Mouse (Mus musculus) liver, adult (tissue): ENCODE results near the gene H2-M5.

Experiments
- GATA4 ChIP-seq: IDR thresholded peaks from 2 replicates; pipeline ENCODE4 v1.6.1; 2014; ENCODE audit warnings: mild to moderate bottlenecking, low read length; ENCODE audit not compliant: insufficient replicate concordance

Gene H2-M5

DNA sequence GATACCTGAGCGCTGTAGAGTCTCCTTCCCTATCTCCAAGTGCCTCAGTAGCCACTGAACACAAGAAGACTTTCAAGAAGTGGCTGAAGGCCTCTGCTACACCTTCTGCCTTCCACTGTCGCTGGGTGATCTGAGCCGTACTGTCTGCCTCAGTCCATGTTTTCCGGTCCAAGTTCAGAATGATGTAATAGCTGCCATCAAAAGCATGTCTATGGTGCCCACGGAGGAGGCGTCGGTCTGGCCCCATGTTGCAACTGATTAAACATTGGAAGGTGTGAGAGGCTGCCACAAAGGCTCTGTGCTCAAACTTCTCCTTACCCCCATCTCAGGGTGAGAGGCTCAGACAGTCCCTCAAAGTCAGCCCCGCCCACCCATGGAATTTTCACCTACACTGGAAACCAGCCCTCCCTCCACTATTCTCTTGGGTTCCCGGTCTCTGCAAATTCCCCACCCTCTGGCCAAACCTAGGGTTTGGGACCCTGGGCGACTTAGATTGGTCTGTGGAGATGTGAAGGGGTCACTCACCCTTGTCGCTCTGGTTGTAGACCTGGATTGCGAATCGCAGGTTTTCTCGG lies 18.9 kb downstream of the H2-M5 start:
- TF ChIP-seq GATA4, result no peak

DNA sequence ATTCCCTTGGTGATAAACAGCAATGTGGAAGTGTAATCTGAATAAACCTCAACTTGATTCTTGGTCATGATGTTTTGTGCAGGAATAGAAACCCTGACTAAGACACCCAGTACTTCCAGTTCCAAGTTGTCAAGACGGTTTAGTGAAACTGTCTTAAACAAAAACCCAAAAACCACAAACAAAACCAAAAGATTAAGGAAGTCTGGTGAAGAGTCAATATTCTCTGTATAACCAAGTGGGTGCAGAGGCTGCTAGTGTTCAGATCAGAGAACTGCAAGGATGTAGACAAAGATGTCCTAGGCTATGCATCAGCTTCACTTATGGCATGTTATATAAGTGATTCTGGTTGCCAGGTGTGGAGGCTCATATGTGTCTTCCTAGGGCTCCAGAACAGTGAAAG lies 22.5 kb downstream of the H2-M5 start:
- no peak for TF ChIP-seq GATA4

DNA sequence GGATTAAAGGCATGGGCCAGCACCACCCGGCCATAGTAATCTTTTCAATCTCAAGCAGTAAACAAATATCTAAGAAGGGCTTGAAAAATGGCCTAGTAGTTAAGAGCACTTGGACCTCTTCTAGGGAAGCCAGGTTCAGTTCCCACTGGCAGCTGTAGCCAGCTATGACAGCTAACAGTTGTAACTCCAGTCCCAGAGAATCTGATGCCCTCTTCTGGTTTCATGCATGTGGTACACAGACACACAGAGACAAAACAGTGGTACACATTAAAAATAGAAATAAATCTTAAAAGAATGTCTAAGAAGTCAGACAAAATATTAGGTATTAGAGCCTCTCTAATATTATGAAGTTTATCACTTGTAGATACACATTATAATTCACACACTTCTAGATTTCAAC lies 28.2 kb downstream of the H2-M5 start:
- no peak for TF ChIP-seq GATA4

DNA sequence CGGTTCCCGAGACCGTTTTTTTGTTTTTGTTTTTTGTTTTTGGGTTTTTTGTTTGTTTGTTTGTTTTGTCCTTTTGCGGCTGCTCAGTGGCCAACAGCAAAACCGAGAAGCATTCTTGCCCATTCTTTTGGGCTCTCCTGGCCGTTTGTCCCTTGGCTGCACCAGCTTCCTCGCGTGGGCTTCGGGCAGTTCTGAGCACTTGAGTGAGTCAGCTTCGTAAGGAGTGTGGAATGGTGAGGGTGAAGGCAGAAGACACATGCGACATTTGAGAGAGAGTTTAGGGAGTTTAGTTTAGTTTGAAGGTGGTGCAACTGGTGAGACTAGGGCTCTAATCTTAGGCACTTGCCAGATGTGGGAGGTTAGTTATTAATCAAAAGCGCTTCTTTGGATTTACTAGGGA lies 30.5 kb downstream of the H2-M5 start:
- TF ChIP-seq GATA4, result no peak

DNA sequence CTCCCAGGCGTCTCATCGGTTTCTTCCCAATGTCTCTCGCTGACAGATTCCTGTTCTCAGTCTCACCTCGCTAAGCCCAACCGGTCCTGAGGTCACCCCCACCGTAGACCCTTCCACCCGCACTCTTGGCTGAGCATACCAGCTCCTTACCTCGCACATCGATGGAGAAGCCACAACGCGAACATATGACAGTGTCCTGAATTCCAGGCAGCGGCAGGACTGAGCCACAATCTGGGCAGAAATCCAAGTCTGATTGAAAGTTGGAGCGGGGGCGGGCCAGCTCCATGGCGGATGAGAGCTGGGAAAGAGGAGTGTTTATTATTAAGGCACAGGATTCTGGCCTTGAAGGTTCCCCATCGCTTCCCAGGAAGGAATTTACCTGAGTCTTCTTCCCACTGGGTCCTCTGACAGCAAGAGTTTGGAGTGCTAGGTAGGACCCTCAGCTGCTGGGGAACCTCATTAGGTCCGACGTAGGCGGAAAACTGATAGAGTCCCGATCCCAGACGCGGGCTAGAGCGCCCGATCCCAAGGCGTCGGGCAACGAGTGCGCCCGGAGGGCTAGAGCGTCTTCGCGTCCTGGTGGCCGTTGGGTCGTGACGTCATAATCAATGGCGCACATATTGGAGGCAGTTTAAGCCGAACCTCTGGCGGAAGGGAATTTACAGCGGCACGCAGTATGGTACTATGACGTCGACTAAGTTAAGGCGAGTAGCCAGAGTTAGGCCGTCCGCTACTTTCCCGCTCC lies 31.2 kb downstream of the H2-M5 start, which contains the start of the genes Znrd1 and Znrd1as:
Gene Znrd1 (minus strand): TSS at position 561 of the 745 bp plus-strand sequence.
Gene Znrd1as (plus strand): TSS at position 594 of the 745 bp plus-strand sequence.
- peak; percentile 71; the same call in 1 of the 2 replicates for TF ChIP-seq GATA4

DNA sequence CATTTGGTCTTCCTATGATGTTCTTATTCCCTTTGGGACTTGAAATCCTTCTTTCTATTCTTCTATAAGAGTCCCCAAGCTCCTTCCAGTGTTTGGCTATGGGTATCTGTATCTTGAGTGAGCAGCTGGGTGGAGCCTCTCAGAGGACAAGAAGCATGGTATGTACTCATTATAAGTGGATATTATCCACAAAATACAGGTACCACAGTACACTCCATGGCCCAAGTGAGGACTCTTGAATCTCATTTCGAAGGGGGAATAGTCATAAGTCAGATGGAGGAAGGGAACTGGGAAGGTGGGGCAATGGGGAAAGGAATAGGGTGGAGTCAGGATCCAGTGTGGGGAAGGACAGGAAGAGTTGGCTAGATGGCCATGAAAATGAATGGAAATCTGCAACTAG lies 36.3 kb downstream of the H2-M5 start:
- TF ChIP-seq GATA4, result no peak

DNA sequence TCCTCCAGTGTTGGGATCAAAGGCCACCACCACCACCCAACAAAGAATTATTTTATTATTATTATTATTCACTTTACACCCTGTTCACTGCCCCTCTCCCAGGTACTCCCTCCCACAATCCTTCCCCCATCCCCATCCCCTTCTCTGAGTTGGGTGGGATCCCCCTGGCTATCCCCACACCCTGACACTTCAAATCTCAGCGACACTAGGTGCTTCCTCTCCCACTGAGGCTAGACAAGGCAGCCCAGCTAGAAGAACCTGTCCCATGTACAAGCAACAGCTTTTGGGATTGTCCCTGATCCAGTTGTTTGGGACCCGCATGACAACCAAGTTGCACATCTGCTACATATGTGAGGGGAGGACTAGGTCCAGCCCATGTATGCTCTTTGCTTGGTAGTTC lies 36.7 kb downstream of the H2-M5 start:
- TF ChIP-seq GATA4, result no peak

DNA sequence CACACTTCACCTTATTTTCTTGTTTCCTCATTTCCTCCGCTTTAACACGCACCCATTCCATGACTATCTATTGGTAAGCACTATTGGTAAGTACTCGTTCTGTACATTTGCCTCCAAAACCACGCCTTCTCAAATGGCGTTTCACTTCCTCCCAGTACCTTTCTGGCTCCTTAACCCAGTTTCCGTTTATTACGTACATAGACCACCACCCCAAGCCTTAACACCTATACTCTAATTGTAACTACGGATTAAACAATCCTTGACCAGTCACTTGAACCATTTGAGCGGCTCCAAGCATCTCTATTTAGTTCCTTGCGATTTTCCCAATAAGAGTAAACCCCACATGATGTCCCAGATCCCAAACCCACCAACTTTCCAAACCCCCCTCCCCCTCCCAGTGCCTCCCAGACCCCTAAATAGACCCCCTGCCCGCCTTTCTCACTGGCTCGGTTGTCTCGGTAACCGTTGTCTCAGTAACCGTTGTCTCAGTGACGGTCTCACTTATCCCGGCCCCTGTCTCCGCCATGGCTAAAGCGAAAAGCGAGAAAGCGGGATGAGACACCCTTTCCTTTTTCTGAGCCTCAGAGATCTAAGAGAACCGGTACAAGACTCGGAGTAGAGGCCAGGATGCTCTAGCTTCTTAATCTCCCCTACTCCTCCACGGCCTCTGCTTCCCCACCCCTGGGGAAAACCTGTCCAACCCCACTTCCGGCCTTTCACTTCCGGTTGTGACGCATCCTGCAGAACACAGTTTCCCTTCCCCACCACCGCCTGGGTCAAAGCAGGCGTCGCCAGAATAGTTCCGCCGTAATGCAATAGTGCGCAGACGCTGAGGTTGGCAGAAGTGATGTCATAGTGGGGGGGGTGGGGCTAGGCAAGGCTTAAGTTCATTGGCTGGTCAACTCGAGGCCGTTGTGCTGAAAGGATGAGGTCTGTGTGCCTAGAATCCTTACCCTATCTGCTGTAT lies 38.1 kb downstream of the H2-M5 start, which contains the start of gene Ppp1r11:
Gene Ppp1r11 (minus strand): TSS at position 761 of the 967 bp plus-strand sequence.
- TF ChIP-seq GATA4, result no peak

DNA sequence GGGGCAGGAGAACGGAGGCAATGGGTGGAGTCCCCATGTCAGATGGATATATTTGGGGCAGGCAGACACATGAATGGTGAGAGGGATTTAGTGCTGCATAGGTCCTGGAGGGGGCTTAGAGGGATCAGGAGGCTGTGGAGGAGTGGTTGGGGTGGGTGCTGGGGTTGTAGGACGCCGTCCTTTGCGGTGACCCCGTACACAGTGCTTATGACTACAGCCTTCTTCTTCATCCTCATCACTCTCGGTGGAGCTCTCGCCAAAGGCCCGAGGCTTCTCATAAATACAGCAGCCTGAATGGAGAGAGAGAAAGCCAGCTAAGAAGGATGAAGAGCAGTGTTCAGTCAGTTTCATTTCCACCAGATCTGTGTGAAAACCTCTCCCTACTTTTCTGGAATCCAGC lies 40.1 kb downstream of the H2-M5 start:
- TF ChIP-seq GATA4, result no peak

DNA sequence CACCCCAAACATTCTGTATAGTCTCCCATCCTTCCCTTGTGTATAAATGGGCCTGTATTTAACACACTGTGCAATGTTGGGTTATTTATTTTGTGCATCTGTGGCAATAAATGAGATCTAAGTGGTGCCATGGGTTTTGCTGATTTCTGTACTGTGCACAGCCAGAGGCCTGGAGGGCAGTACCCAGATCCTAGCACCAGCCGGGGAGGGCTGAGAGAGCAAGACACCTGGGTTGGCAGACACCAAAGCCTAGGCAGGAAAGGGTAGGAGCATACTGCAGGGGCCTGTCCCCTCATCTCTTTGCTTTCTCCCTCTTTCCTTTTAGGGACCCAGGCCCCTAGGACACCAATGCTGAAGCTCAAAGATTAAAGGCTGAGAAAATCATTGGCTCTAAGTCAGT lies 41.1 kb downstream of the H2-M5 start:
- TF ChIP-seq GATA4, result no peak

DNA sequence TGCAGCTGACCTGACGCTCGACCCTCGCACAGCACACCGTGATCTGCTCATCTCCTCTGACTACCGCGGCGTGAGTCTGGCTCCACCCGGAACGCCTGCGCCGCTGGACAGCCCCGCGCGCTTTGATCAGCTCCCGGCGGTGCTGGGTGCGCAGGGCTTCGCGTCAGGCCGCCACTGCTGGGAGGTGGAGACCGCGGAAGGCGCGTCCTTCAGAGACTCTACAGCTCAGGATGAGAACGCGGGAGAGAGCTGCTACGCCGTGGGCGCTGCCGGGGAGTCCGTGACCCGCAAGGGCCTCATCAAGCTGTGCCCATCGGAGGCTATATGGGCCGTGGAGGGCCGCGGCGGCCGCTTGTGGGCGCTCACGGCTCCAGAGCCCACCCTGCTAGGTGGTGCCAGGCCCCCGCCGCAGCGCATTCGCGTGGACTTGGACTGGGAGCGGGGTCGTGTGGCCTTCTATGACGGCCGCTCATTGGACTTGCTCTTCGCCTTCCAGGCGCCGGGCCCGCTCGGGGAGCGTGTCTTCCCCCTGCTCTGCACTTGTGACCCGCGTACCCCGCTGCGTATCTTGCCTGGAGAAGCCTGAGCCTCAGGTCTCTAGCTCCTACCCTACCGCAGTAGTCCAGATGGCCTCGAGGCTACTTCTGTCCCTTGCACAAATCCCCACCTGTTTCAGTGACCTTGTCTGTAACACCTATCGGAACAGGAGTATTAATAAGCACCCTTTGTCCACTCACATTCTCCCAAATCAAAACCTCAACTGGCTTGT lies 42.1 kb downstream of the H2-M5 start:
- no peak for TF ChIP-seq GATA4

DNA sequence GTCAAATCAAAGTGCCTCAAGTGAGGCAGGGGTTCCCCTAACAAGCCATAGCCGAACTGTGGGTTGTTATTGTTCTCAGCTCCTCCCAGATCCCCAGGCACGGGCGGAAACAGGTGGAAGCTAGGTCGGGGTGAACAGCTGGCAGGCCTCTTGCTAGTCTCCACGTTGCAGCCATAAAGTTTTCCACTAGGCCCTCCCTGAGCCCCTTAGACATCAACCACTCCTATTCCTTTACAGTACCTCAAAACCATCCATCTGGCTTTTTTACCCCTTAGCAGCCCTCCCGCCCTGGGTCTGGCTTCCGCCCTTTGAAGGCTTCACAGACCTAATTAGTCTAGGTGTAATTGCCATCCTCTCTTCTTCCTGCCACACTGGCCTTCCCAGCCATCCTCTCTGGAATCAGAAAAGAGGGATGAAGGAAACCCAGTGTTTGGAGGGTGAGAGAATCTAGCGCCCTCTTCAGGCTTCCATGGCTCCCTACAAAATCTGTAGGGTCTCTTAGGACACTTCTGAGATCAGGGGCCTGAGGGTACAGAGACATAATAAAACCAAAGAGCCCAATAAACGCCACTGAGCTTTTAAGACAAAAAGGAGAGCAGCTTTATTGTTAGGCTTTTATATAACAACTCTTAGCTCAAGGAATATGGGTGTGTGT lies 45.1 kb downstream of the H2-M5 start:
- no peak for TF ChIP-seq GATA4

DNA sequence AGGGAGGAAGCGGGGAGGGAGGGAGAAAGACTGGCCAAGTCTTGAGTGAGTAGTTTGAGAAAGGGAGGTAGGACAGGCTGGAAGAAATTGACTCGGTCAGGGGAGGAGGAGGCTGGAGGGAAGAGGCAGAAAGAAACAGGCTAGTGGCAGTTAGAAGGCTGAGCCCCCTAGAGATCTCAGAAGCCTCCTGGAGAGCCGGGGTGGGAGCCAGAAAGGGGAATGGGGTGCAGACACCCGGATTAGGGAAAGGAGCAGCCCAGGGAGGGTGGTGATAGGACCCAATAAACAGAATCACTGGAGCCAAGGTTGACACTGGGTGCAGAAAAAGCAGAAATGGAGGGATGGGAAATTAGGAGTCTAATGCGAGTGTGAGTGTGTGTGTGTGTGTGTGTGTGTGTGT lies 45.6 kb downstream of the H2-M5 start:
- TF ChIP-seq GATA4, result no peak

DNA sequence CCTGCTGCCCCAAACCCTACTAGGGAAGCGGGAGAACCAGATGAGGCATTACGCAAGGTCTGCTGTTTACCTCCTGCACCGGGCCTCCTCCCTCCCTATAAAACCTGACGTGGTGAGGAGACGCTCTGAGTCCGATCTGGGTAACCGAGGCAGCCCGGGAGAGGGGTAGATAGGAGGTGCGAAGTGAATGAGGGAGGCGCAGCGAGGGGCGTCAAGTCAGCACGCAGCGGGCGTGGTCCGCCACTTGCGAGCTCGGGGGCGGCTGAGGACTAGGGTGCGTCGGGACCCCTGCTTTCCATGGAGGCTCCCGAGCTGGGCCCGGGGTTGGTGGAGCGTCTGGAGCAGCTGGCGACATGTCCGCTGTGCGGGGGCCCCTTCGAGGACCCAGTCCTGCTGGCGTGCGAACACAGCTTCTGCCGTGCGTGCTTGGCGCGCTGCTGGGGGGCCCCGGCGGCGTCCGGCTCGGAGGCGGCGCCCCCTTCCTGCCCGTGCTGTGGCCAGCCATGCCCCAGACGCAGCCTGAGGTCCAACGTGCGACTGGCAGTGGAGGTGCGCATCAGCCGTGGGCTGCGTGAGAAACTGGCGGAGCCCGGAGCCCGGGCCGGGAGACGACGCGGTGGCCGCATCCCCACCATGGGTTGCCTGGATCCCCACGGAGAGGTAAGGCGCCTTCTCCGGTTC lies 46.4 kb downstream of the H2-M5 start, which contains the start of gene Rnf39:
Gene Rnf39 (plus strand): TSS at position 128 of the 681 bp plus-strand sequence.
- no peak for TF ChIP-seq GATA4
